Mouse (Mus musculus) spleen, adult 2 months (tissue): ENCODE data around the gene Ptch2.

Experiments used
- CTCF ChIP-seq: fragments of 200-500 bp; IDR thresholded peaks from 2 replicates; pipeline ENCODE4 v1.5.1; 2011; ENCODE audit warnings: mild to moderate bottlenecking, inconsistent platforms; ENCODE audit not compliant: insufficient read depth, insufficient read length, insufficient replicate concordance; ENCODE audit errors: extremely low read depth
- POLR2A ChIP-seq: fragments of 200-500 bp; IDR thresholded peaks from 2 replicates; pipeline ENCODE4 v1.6.1; 2011; ENCODE audit warnings: low read depth, low read length, inconsistent platforms

DNA sequence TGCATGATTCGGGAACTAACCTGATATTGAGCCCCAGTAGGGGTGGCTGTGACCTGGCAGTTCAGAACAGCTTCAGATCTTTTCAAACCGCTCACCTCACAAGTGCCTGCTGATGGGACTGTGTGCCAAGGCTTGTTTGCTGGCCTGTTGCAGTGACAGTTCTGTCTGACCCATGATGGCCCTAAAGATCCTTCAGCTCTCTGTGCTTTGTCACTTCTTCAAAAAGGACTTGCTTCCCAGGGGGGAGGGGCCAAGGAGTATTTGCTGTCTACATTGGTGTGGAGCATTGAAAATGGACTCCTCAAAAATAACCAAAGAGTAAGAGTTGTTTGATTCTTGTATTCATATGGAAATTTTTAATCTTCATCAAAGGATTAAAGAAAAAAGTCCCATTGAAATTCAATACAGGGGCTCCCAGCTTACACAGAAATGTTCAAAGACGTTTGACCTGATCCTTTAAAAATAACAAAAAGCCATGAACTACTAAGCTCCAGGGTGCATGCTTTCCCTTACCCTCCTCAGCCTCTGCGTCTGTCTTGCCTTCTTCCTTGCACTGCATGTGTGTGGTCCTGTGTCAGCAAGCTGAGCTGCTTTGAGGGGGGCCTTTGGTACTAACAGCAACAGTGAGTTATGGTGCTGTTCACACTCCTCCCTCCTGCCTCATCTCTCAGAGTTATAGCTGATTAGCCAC is 33.0 kb upstream of the Ptch2 start:
- TF ChIP-seq CTCF = no peak
- TF ChIP-seq POLR2A = no peak
